Mouse (Mus musculus): ENCODE measurements around the gene Anapc4. TPM values are rescaled to one million over a fixed set of nuclear protein-coding genes. Genes with fewer than 3 reads are reported as not detected.

The Anapc4 gene
- polyA plus RNA-seq, 1 experiment from 2014 or later = 111 TPM

GRCm38 (mm10) chr5:52911286-52911870 is 77.6 kb downstream of the Anapc4 start:
- WGBS = 88% methylated on average over 10 of the region's 10 CpGs
- Histone ChIP-seq H3K27me3 (no peaks in the 10 kb centered on the region), H3K9ac (replicated peaks) (no peak overlapping the region), H3K4me2 (replicated peaks) (no peak overlapping the region), H3K4me1 (no peaks in the 10 kb centered on the region), H3K27ac (replicated peaks) (no peak overlapping the region), H3K4me3 (no peak overlapping the region), H3K36me3 (no peaks in the 10 kb centered on the region), H3K9me3 (no peaks in the 10 kb centered on the region)
- no peak for ATAC-seq (replicated peaks)

GRCm38 (mm10) chr5:52913711-52914110 is 79.9 kb downstream of the Anapc4 start:
- Histone ChIP-seq H3K27ac (replicated peaks) (no peak overlapping the region), H3K4me1 (no peaks in the 10 kb centered on the region), H3K36me3 (no peaks in the 10 kb centered on the region), H3K4me3 (no peak overlapping the region), H3K4me2 (replicated peaks) (no peak overlapping the region), H3K9me3 (no peaks in the 10 kb centered on the region), H3K27me3 (no peaks in the 10 kb centered on the region), H3K9ac (replicated peaks) (no peak overlapping the region)
- no peak for ATAC-seq (replicated peaks)
- WGBS = 78% methylated on average over 7 of the region's 7 CpGs

GRCm38 (mm10) chr5:52916186-52916585 is 82.4 kb downstream of the Anapc4 start:
- Histone ChIP-seq H3K4me1 (no peaks in the 10 kb centered on the region), H3K4me3 (no peak overlapping the region), H3K36me3 (no peaks in the 10 kb centered on the region), H3K4me2 (replicated peaks) (no peak overlapping the region), H3K9me3 (no peaks in the 10 kb centered on the region), H3K27ac (replicated peaks) (no peak overlapping the region), H3K27me3 (no peaks in the 10 kb centered on the region), H3K9ac (replicated peaks) (no peak overlapping the region)
- 77% methylated on average over 6 of the region's 6 CpGs for WGBS
- ATAC-seq (replicated peaks) = no peak

Other genes starting within 250 kb of the Anapc4 start
- gene Sepsecs, start 164.3 kb upstream of the Anapc4 start, polyA plus RNA-seq (2015; fragmentation: Nextera tagmentation; extraction: Ambion mirVana) = 8.0 and 8.2 TPM in 2 replicates
- gene Pi4k2b, start 92.4 kb upstream of the Anapc4 start, polyA plus RNA-seq (2015; fragmentation: Nextera tagmentation; extraction: Ambion mirVana) = 5.4 and 5.8 TPM in 2 replicates
- gene Zcchc4, start 58.6 kb upstream of the Anapc4 start, polyA plus RNA-seq (2015; fragmentation: Nextera tagmentation; extraction: Ambion mirVana) = 15.5 and 16.7 TPM in 2 replicates
- not detected in 2 replicates for gene Slc34a2, start 204.1 kb downstream of the Anapc4 start, polyA plus RNA-seq (2015; fragmentation: Nextera tagmentation; extraction: Ambion mirVana)

All from forebrain, embryonic 15.5 days (tissue).